Mouse (Mus musculus) MEL (cell line): ENCODE measurements at regions not wholly inside any gene's neighbourhood (a gene's known extent, or its start where the extent isn't known, plus 50 kb on each side); places are given as distances from the start of the nearest gene placed in this dataset.

Experiments
- ETS1 ChIP-seq: IDR thresholded peaks from 2 replicates; pipeline ENCODE4 v1.6.1; 2012; ENCODE audit warnings: low read depth, mild to moderate bottlenecking, inconsistent platforms, low read length, improper control_type of control experiment, moderate library complexity
- UBTF ChIP-seq: IDR thresholded peaks from 2 replicates; pipeline ENCODE4 v1.6.1; 2012; ENCODE audit warnings: low read depth, mild to moderate bottlenecking, inconsistent platforms, low read length, improper control_type of control experiment, moderate library complexity, borderline replicate concordance; ENCODE audit not compliant: insufficient read depth
- ZC3H11A ChIP-seq: IDR thresholded peaks from 2 replicates; pipeline ENCODE4 v1.6.1; 2012; ENCODE audit warnings: low read depth, mild to moderate bottlenecking, inconsistent platforms, low read length, improper control_type of control experiment

GRCm38 (mm10) chr1:102687367-102688070, 2080.8 kb upstream of the Cdh20 start:
- TF ChIP-seq ZC3H11A: no peak
- TF ChIP-seq UBTF: no peak
- no peak for TF ChIP-seq ETS1
